Mouse (Mus musculus) lung, adult 2 months (tissue): ENCODE data around the gene C77080. TPM values are rescaled to one million over a fixed set of nuclear protein-coding genes. Genes with fewer than 3 reads are reported as not detected.

Source experiments
- DNase-seq: peaks from one replicate; pipeline ENCODE4 v3.0.0; 2022
- H3K4me1 ChIP-seq: fragments of 200-500 bp; 2 replicates; pipeline ENCODE4 v1.6.1; 2011; ENCODE audit warnings: low read length; ENCODE audit not compliant: control insufficient read depth, insufficient read depth
- H3K4me3 ChIP-seq: fragments of 200-500 bp; replicated peaks from 2 replicates; pipeline ENCODE3; 2011; ENCODE audit warnings: low read depth, mild to moderate bottlenecking, control low read depth, low read length; ENCODE audit errors: extremely low read depth
- CTCF ChIP-seq: fragments of 200-500 bp; IDR thresholded peaks from 2 replicates; pipeline ENCODE4 v1.5.1; 2011; ENCODE audit warnings: mild to moderate bottlenecking, low read length, control low read depth; ENCODE audit not compliant: insufficient read depth
- POLR2A ChIP-seq: fragments of 200-500 bp; IDR thresholded peaks from 2 replicates; pipeline ENCODE4 v1.6.1; 2011; ENCODE audit warnings: low read depth, mild to moderate bottlenecking, control low read depth, low read length, borderline replicate concordance; ENCODE audit errors: extremely low read depth
- WGBS: fragments of 180-500 bp; shearing (Covaris S2); methylation state at CpG from one replicate; pipeline ENCODE4 v1.1.7; 2018; 5-methylcytosine and 5-hydroxymethylcytosine counted together
- polyA plus RNA-seq: library from polyadenylated mRNA; depleted of rRNA; stranded (reverse); fragments of >200 nt; gene quantifications from 2 replicates; pipeline ENCODE4 v1.2.3, GENCODE M21; 2012

The C77080 gene
- polyA plus RNA-seq, 1 experiment, result 47.1 TPM

- peaks cover 7% of the 10 kb centered on the region for H3K4me1 ChIP-seq
- H3K4me3 ChIP-seq, result no peak overlapping the region
- under 1% methylated on average over 18 of the region's 18 CpGs for WGBS
- TF ChIP-seq POLR2A (no peak), CTCF (peak; percentile 95)
- peak; percentile 94 for DNase-seq
These were observed 15.3 kb upstream of the C77080 start for GRCm38 (mm10) chr4:129276453-129276865.

DNA sequence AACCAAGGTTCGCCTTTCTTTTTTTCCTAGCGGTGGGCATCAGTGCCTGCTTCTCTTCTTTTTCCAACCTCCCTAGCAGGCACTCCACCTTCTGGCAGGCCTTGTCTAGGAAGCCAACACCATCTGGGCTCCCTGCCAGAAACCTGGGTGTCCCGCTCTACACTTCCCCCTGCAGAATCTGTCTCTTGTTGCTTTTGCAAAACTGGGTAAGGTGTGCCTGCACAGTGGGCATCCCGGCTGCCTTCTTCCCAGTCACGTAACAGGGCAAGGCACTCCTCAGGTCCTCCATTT is 11.5 kb upstream of the C77080 start:
- WGBS, result 30% methylated on average over 5 of the region's 5 CpGs
- no peak overlapping the region for H3K4me3 ChIP-seq
- DNase-seq, result no peak
- no peak for TF ChIP-seq POLR2A
- TF ChIP-seq CTCF, result no peak
- H3K4me1 ChIP-seq, result peaks cover 7% of the 10 kb centered on the region

GRCm38 (mm10) chr4:129271991-129272755 is 11.0 kb upstream of the C77080 start:
- Histone ChIP-seq H3K4me1 (peaks cover 7% of the 10 kb centered on the region), H3K4me3 (peak overlapping the region; percentile 41)
- TF ChIP-seq CTCF (no peak), POLR2A (peak; percentile 44; the same call in 1 of the 2 replicates)
- 24% methylated on average over 15 of the region's 15 CpGs for WGBS
- peak; percentile 71 for DNase-seq

DNA sequence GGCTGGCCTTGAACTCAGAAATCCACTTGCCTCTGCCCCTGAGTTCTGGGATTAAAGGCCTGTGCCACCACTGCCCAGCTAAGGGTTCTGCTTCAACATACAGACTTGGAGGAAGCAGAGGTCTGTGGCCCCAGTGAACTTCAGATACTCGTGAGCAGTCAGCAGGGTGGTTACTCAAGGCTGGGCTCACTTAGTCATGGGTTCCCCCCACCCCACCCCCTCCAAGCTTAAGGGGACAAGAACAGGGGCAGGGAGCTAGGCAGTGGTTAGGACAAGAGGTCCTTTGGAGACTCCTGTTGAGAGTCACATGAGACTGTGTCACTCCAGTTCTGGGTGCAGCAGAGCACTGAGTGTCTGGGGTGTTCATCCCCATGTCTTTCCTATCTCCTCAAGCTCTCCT is 7.5 kb upstream of the C77080 start:
- TF ChIP-seq POLR2A (no peak), CTCF (no peak)
- peaks cover 7% of the 10 kb centered on the region for H3K4me1 ChIP-seq
- H3K4me3 ChIP-seq, result no peak overlapping the region
- WGBS, result 53% methylated on average over 1 of the region's 1 CpGs
- no peak for DNase-seq

- H3K4me1 ChIP-seq, result peaks cover 11% of the 10 kb centered on the region
- WGBS, result 82% methylated on average over 5 of the region's 5 CpGs
- no peak for DNase-seq
- TF ChIP-seq CTCF (no peak), POLR2A (no peak)
- H3K4me3 ChIP-seq, result no peak overlapping the region
These were observed 5.6 kb upstream of the C77080 start for GRCm38 (mm10) chr4:129266821-129267220.

DNA sequence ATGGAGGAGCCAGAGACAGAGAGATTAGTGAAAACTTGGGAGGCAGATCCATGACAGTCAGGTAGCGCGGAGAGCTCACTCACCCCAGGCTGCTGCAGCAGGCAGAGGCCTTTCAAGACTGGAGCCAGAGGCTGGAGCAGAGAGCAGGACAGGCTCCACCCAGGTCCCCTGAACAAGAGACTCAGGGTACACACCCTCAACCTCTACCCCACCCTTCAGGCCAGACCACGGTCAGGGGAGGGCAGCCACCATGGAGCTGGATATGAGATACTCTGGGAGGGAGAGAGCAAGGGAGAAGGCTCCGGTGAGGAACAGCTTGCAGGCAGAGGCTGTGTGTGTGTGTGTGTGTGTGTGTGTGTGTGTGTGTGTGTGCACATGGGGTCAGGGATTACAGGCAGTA is 5.0 kb upstream of the C77080 start:
- no peak for DNase-seq
- no peak for TF ChIP-seq CTCF
- TF ChIP-seq POLR2A, result no peak
- H3K4me1 ChIP-seq, result peaks cover 11% of the 10 kb centered on the region
- WGBS, result 74% methylated on average over 4 of the region's 4 CpGs
- H3K4me3 ChIP-seq, result no peak overlapping the region

- TF ChIP-seq POLR2A (no peak), CTCF (no peak)
- WGBS, result 23% methylated on average over 19 of the region's 19 CpGs
- peaks cover 11% of the 10 kb centered on the region for H3K4me1 ChIP-seq
- H3K4me3 ChIP-seq, result no peak overlapping the region
- peak; percentile 59 for DNase-seq
These were observed 2.2 kb upstream of the C77080 start for GRCm38 (mm10) chr4:129263225-129264021.

DNA sequence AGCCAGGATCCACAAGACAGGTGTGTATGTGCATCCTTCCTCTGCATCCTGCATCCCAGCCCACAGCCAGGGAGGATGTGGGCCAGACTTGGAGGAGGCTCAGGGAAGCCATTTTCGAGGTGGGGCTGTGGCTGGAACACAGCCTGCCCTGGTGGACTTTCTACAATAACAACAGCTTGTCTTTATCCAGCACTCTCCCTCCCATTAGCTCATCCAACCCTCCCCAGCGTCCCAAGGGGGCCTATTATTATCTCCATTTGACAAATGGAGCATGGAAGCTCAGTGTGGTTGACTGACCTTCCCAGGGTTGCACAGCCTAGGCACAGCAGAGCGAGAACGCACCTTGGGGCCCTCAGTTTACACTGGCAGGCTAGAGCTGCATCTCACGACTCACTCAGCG is 526 bp downstream of the C77080 start:
- TF ChIP-seq POLR2A (no peak), CTCF (no peak)
- DNase-seq, result no peak
- peaks cover 21% of the 10 kb centered on the region for H3K4me1 ChIP-seq
- H3K4me3 ChIP-seq, result no peak overlapping the region
- 30% methylated on average over 6 of the region's 6 CpGs for WGBS

- TF ChIP-seq POLR2A (no peak), CTCF (no peak)
- DNase-seq, result no peak
- Histone ChIP-seq H3K4me3 (no peak overlapping the region), H3K4me1 (peaks cover 21% of the 10 kb centered on the region)
- 63% methylated on average over 4 of the region's 4 CpGs for WGBS
These were observed 2.1 kb downstream of the C77080 start for GRCm38 (mm10) chr4:129259101-129259500.
